ENCODE assay signal across 9 mouse cellular contexts in genomic region chrX:162717837-162718236, GRCm38 (mm10). TPM values are rescaled to one million over a fixed set of nuclear protein-coding genes. Genes with fewer than 3 reads are reported as not detected.
DNase-seq lines count a peak whose midpoint lies in the region; ATAC-seq and TF ChIP-seq lines count a peak whose summit lies in the region.
"Had no signal": no experiment of that assay in that cellular context is flagged by ENCODE, and none has a peak within 500 bp of the region (broad histone marks: within the 10 kb centered on the region; RNA-seq: fewer than 3 reads in every experiment).

No protein-coding gene starts in this region.

- TF ChIP-seq CTCF in lung, embryonic 14.5 days (IDR thresholded peaks at IDR 0.05; ENCODE audit: low read depth): peak; percentile 62

- no peak overlapping the region for H3K27ac ChIP-seq in forebrain, embryonic 13.5 days
- no peak overlapping the region for H3K27ac ChIP-seq in forebrain, embryonic 15.5 days (replicated peaks)
- no peak overlapping the region for H3K27ac ChIP-seq in lung, embryonic 14.5 days (ENCODE audit: low read depth)

- 32% methylated on average over 5 of the region's 5 CpGs for WGBS in forebrain, embryonic 13.5 days
- 22% methylated on average over 5 of the region's 5 CpGs for WGBS in forebrain, embryonic 15.5 days
- WGBS in lung, embryonic 14.5 days: 17% methylated on average over 5 of the region's 5 CpGs

- H3K4me1 ChIP-seq in forebrain, embryonic 13.5 days: no peaks in the 10 kb centered on the region
- H3K4me1 ChIP-seq in forebrain, embryonic 15.5 days: no peaks in the 10 kb centered on the region
- H3K4me1 ChIP-seq in lung, embryonic 14.5 days (ENCODE audit: insufficient read depth): no peaks in the 10 kb centered on the region

- no peaks in the 10 kb centered on the region for H3K36me3 ChIP-seq in forebrain, embryonic 13.5 days (ENCODE audit: poor library complexity, severe bottlenecking)
- no peaks in the 10 kb centered on the region for H3K36me3 ChIP-seq in forebrain, embryonic 15.5 days
- H3K36me3 ChIP-seq in lung, embryonic 14.5 days (ENCODE audit: insufficient read depth): no peaks in the 10 kb centered on the region

- H3K9ac ChIP-seq in forebrain, embryonic 13.5 days: no peak overlapping the region
- H3K9ac ChIP-seq in forebrain, embryonic 15.5 days (replicated peaks): no peak overlapping the region
- H3K9ac ChIP-seq in lung, embryonic 14.5 days: no peak overlapping the region

- no peaks in the 10 kb centered on the region for H3K27me3 ChIP-seq in forebrain, embryonic 13.5 days
- H3K27me3 ChIP-seq in forebrain, embryonic 15.5 days: no peaks in the 10 kb centered on the region
- no peaks in the 10 kb centered on the region for H3K27me3 ChIP-seq in lung, embryonic 14.5 days (ENCODE audit: insufficient read depth, low read length)

- no peak overlapping the region for H3K4me3 ChIP-seq in forebrain, embryonic 13.5 days
- no peak overlapping the region for H3K4me3 ChIP-seq in forebrain, embryonic 15.5 days
- no peak overlapping the region for H3K4me3 ChIP-seq in lung, embryonic 14.5 days (ENCODE audit: low read depth, low read length)
- H3K4me3 ChIP-seq: myocyte had no signal

- no peak overlapping the region for H3K4me2 ChIP-seq in forebrain, embryonic 13.5 days
- no peak overlapping the region for H3K4me2 ChIP-seq in forebrain, embryonic 15.5 days (replicated peaks)
- H3K4me2 ChIP-seq in lung, embryonic 14.5 days: no peak overlapping the region

- peak; percentile 36; the same call in 1 of the 2 replicates for ATAC-seq in forebrain, embryonic 13.5 days
- no peak for ATAC-seq in forebrain, embryonic 15.5 days (replicated peaks)
- ATAC-seq in lung, embryonic 14.5 days (ENCODE audit: insufficient read depth): no peak

- peak; percentile 68 for DNase-seq in A20 (ENCODE audit: low read depth, low spot score)
- peak; percentile 65 for DNase-seq in adrenal gland, postnatal 10 days
- DNase-seq in embryo, embryonic 9.5 days (ENCODE audit: extremely low spot score): peak; percentile 47
- DNase-seq in kidney, adult 8-10 months: peak; percentile 23 to 66
- DNase-seq in lung, embryonic 14.5 days: peak; percentile 74
- DNase-seq in spleen, postnatal 36 days (ENCODE audit: low spot score in 2 of 2): peak; percentile 27 to 39

- H3K9me3 ChIP-seq in forebrain, embryonic 13.5 days (replicated peaks): no peaks in the 10 kb centered on the region
- no peaks in the 10 kb centered on the region for H3K9me3 ChIP-seq in forebrain, embryonic 15.5 days
- H3K9me3 ChIP-seq in lung, embryonic 14.5 days (ENCODE audit: low read depth, low read length): no peaks in the 10 kb centered on the region

RNA-seq across cellular contexts. Expression of gene Rbbp7, which starts 42.4 kb away (rescaled TPM):
- polyA plus RNA-seq in forebrain, embryonic 13.5 days (2015; fragmentation: Nextera tagmentation; extraction: Ambion mirVana): 266 and 278 TPM in 2 replicates
- polyA plus RNA-seq in forebrain, embryonic 15.5 days (2015; fragmentation: Nextera tagmentation; extraction: Ambion mirVana): 229 and 233 TPM in 2 replicates
- 100 to 1,000 TPM; 174 to 178 TPM for total RNA-seq in adrenal gland, postnatal 10 days (2021)
- 544 and 552 TPM in 2 replicates for polyA plus RNA-seq in lung, embryonic 14.5 days (2014; fragmentation: Nextera tagmentation; extraction: Ambion mirVana)
